Mouse (Mus musculus): ENCODE data around the gene Isx. TPM values are rescaled to one million over a fixed set of nuclear protein-coding genes. Genes with fewer than 3 reads are reported as not detected.

Isx gene
- polyA plus RNA-seq, 1 experiment from 2014 or later = not detected

DNA sequence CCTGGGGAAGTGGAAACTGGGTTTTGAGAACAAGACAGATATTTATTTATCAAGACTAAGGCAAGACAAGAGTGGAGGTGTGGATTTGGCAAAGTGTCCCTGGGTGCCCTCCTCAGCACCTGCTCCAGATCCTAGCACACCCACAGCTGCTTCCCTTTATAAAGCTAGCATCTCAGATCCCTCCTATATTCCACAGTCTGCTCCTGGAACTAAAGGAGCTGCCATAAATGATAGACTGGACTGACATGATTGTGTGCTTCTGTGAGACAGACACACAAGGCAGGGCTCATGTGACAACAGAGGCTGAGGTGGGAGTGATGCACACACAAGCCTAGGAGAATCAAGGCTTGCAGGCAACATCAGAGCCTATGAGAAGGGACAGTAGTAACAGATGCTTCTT is 22.0 kb upstream of the Isx start:
- H3K27me3 ChIP-seq (ENCODE audit: insufficient read depth, low read length) = no peaks in the 10 kb centered on the region
- no peak overlapping the region for H3K27ac ChIP-seq (ENCODE audit: low read depth)
- H3K4me1 ChIP-seq (ENCODE audit: insufficient read depth) = no peaks in the 10 kb centered on the region
- no peak overlapping the region for H3K9ac ChIP-seq (replicated peaks)
- no peak overlapping the region for H3K4me3 ChIP-seq (ENCODE audit: low read depth, low read length)
- DNase-seq (no peak), ATAC-seq (no peak)
- no peaks in the 10 kb centered on the region for H3K36me3 ChIP-seq (replicated peaks; ENCODE audit: insufficient read depth, low read length)
- no peaks in the 10 kb centered on the region for H3K9me3 ChIP-seq (ENCODE audit: low read length)
- TF ChIP-seq EP300 (IDR thresholded peaks at IDR 0.05; ENCODE audit: low read depth) = no peak
- TF ChIP-seq CTCF (IDR thresholded peaks at IDR 0.05; ENCODE audit: low read depth) = no peak
- H3K4me2 ChIP-seq (ENCODE audit: low read depth, low read length) = no peak overlapping the region

DNA sequence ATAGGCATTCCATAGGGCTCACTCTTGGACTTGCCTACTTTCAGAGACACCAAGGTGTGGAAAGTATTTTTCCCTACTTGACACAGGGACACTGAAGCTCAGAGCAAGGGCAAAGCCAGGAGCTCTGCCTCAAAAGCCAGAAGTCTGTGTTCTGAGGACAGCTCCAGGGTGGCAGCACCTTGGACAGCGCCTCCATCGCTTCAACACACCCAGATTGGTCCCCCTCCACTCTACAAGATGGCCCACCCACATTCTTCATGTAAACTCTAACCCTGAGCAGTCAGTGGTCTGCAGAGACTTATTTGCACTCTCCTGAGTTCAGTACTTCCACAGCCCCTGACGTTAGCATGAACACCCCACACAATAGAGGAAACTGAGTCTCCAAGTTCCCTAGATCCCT is 21.1 kb upstream of the Isx start:
- H3K27me3 ChIP-seq (ENCODE audit: insufficient read depth, low read length) = no peaks in the 10 kb centered on the region

DNA sequence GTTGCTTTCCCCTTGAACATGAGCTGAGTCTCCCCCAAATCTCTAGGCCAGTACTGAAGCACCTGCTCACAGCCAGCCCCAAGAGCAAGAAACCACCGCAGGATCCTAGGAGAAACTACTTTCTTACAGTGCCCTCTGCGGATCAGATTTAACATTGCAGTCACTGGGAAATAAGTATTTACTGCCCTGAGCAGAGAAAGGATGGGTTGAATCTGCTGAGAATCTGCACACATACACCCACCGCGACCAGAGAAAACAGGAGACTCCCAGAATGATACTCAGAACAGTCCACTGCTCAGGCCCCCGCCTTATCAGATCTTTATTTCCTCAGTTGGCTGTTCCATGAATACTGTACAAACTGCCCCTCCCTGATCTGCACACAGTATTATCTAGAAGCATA is 19.5 kb upstream of the Isx start:
- no peak overlapping the region for H3K4me3 ChIP-seq (ENCODE audit: low read depth, low read length)
- no peaks in the 10 kb centered on the region for H3K4me1 ChIP-seq (ENCODE audit: insufficient read depth)
- no peak overlapping the region for H3K9ac ChIP-seq (replicated peaks)
- H3K4me2 ChIP-seq (ENCODE audit: low read depth, low read length) = no peak overlapping the region
- no peaks in the 10 kb centered on the region for H3K27me3 ChIP-seq (ENCODE audit: insufficient read depth, low read length)
- DNase-seq = no peak
- no peaks in the 10 kb centered on the region for H3K9me3 ChIP-seq (ENCODE audit: low read length)
- H3K27ac ChIP-seq (ENCODE audit: low read depth) = no peak overlapping the region
- TF ChIP-seq EP300 (IDR thresholded peaks at IDR 0.05; ENCODE audit: low read depth) (no peak), CTCF (IDR thresholded peaks at IDR 0.05; ENCODE audit: low read depth) (peak; percentile 22)
- no peak for ATAC-seq
- 23% methylated on average over 5 of the region's 5 CpGs for WGBS (ENCODE audit: insufficient replicate concordance)
- H3K36me3 ChIP-seq (replicated peaks; ENCODE audit: insufficient read depth, low read length) = no peaks in the 10 kb centered on the region

More for the DNA sequence above, 21.1 kb upstream of the Isx start:
- no peak overlapping the region for H3K9ac ChIP-seq (replicated peaks)
- 13% methylated on average over 3 of the region's 3 CpGs for WGBS (ENCODE audit: insufficient replicate concordance)
- no peaks in the 10 kb centered on the region for H3K36me3 ChIP-seq (replicated peaks; ENCODE audit: insufficient read depth, low read length)
- no peak overlapping the region for H3K4me3 ChIP-seq (ENCODE audit: low read depth, low read length)
- no peak for TF ChIP-seq EP300 (IDR thresholded peaks at IDR 0.05; ENCODE audit: low read depth)
- no peak for TF ChIP-seq CTCF (IDR thresholded peaks at IDR 0.05; ENCODE audit: low read depth)
- DNase-seq = no peak
- H3K27ac ChIP-seq (ENCODE audit: low read depth) = no peak overlapping the region
- no peaks in the 10 kb centered on the region for H3K4me1 ChIP-seq (ENCODE audit: insufficient read depth)
- no peaks in the 10 kb centered on the region for H3K9me3 ChIP-seq (ENCODE audit: low read length)
- no peak overlapping the region for H3K4me2 ChIP-seq (ENCODE audit: low read depth, low read length)
- no peak for ATAC-seq

DNA sequence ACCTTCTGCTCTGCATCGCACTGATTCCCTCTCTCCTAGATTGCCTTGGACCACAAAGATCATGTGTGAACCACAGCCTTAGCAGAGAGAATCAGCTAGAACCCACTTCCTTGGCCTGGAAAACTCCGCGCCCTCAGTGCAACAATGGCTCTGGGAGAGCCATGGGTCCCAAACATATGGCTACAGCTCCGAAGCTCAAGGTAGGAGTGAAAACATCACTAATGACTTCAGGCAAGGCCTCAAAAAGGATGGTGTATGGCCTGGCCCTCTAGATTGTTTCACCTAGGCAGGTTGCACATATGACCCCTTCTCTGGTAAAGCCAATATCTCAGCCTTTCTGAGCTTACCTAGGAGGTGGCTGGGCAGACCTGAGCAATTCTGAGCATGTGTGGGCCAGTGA is 18.2 kb upstream of the Isx start:
- H3K4me1 ChIP-seq (ENCODE audit: insufficient read depth) = no peaks in the 10 kb centered on the region
- no peak overlapping the region for H3K4me3 ChIP-seq (ENCODE audit: low read depth, low read length)
- no peak for DNase-seq

DNA sequence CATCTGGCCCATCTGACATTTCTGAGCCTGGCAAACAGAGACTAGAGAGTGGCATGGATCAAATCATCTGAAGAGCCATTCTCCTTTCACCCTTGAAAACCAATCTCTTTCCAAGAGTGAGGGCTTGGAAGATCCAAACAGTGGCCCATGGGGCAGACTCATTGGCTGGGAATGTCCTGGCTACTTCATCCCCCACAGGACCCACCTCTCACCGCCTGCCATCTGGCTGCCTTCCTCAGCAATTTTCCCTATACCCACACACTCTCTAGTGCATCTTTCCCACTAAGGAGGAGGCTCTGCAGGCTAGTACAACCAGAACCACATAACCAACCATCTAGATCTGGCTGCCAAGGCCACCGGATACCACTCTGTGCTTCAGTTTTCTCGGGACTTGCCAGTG is 17.6 kb upstream of the Isx start:
- Histone ChIP-seq H3K9ac (replicated peaks) (no peak overlapping the region), H3K4me1 (ENCODE audit: insufficient read depth) (no peaks in the 10 kb centered on the region), H3K36me3 (replicated peaks; ENCODE audit: insufficient read depth, low read length) (no peaks in the 10 kb centered on the region), H3K4me3 (ENCODE audit: low read depth, low read length) (no peak overlapping the region), H3K27ac (ENCODE audit: low read depth) (no peak overlapping the region), H3K9me3 (ENCODE audit: low read length) (no peaks in the 10 kb centered on the region), H3K4me2 (ENCODE audit: low read depth, low read length) (no peak overlapping the region), H3K27me3 (ENCODE audit: insufficient read depth, low read length) (no peaks in the 10 kb centered on the region)
- no peak for ATAC-seq
- TF ChIP-seq CTCF (IDR thresholded peaks at IDR 0.05; ENCODE audit: low read depth) (no peak), EP300 (IDR thresholded peaks at IDR 0.05; ENCODE audit: low read depth) (no peak)
- DNase-seq = no peak
- 77% methylated on average over 3 of the region's 3 CpGs for WGBS (ENCODE audit: insufficient replicate concordance)

More for the DNA sequence above, 18.2 kb upstream of the Isx start:
- no peak for ATAC-seq
- TF ChIP-seq EP300 (IDR thresholded peaks at IDR 0.05; ENCODE audit: low read depth) = no peak
- TF ChIP-seq CTCF (IDR thresholded peaks at IDR 0.05; ENCODE audit: low read depth) = no peak
- no peak overlapping the region for H3K27ac ChIP-seq (ENCODE audit: low read depth)
- WGBS (ENCODE audit: insufficient replicate concordance) = 85% methylated on average over 4 of the region's 4 CpGs
- no peak overlapping the region for H3K9ac ChIP-seq (replicated peaks)
- no peaks in the 10 kb centered on the region for H3K36me3 ChIP-seq (replicated peaks; ENCODE audit: insufficient read depth, low read length)
- no peaks in the 10 kb centered on the region for H3K9me3 ChIP-seq (ENCODE audit: low read length)
- H3K4me2 ChIP-seq (ENCODE audit: low read depth, low read length) = no peak overlapping the region
- H3K27me3 ChIP-seq (ENCODE audit: insufficient read depth, low read length) = no peaks in the 10 kb centered on the region

DNA sequence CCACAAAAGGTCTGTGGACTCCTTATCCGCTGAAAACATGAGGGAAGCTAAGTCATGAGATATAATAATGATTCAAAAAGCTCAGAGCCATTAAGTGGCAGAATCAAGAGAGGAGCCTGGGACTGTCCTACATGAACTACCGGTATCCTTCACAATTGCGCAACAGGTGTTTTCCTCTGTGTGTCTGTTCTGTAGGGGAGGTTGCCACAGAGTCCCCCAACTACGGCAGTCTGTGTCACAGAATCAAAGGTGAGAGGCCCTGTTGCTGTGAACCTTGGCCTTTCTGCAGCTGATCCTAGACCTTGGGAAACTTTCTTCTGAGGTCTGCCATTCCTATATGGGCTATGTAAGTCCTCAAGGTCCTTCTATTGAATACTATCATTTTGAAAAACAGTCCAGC is 13.7 kb upstream of the Isx start:
- Histone ChIP-seq H3K27me3 (ENCODE audit: insufficient read depth, low read length) (no peaks in the 10 kb centered on the region), H3K27ac (ENCODE audit: low read depth) (no peak overlapping the region), H3K4me3 (ENCODE audit: low read depth, low read length) (no peak overlapping the region), H3K36me3 (replicated peaks; ENCODE audit: insufficient read depth, low read length) (no peaks in the 10 kb centered on the region), H3K9ac (replicated peaks) (no peak overlapping the region), H3K4me2 (ENCODE audit: low read depth, low read length) (no peak overlapping the region), H3K9me3 (ENCODE audit: low read length) (no peaks in the 10 kb centered on the region), H3K4me1 (ENCODE audit: insufficient read depth) (no peaks in the 10 kb centered on the region)
- peak; percentile 7 for DNase-seq
- ATAC-seq = peak; percentile 53; the same call in 1 of the 2 replicates
- 64% methylated on average over 4 of the region's 4 CpGs for WGBS (ENCODE audit: insufficient replicate concordance)
- no peak for TF ChIP-seq CTCF (IDR thresholded peaks at IDR 0.05; ENCODE audit: low read depth)
- no peak for TF ChIP-seq EP300 (IDR thresholded peaks at IDR 0.05; ENCODE audit: low read depth)

DNA sequence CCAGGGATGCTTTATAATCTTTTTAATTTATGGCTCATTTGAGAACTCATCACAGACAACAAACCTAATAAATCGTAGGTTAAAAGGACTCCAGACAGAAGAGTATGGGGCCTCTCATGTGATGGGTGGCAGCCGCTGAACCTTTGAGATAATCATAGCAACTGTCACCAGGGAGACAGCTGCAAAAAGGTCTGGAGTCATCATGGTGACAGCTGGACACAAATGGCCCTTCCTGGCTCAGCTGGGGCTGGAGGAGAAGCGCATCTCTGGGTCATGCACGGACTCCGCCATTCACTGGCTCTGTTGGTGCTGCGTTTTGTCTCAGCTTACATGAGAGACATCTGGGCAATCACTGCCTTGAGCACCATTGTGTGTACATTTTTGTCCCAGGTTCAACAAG is 12.5 kb upstream of the Isx start:
- DNase-seq (no peak), ATAC-seq (no peak)
- H3K4me2 ChIP-seq (ENCODE audit: low read depth, low read length) = no peak overlapping the region
- H3K36me3 ChIP-seq (replicated peaks; ENCODE audit: insufficient read depth, low read length) = no peaks in the 10 kb centered on the region
- H3K4me1 ChIP-seq (ENCODE audit: insufficient read depth) = no peaks in the 10 kb centered on the region
- WGBS (ENCODE audit: insufficient replicate concordance) = 82% methylated on average over 6 of the region's 6 CpGs
- no peak overlapping the region for H3K9ac ChIP-seq (replicated peaks)
- H3K27ac ChIP-seq (ENCODE audit: low read depth) = no peak overlapping the region
- H3K9me3 ChIP-seq (ENCODE audit: low read length) = no peaks in the 10 kb centered on the region
- TF ChIP-seq CTCF (IDR thresholded peaks at IDR 0.05; ENCODE audit: low read depth) (no peak), EP300 (IDR thresholded peaks at IDR 0.05; ENCODE audit: low read depth) (no peak)
- H3K4me3 ChIP-seq (ENCODE audit: low read depth, low read length) = no peak overlapping the region
- no peaks in the 10 kb centered on the region for H3K27me3 ChIP-seq (ENCODE audit: insufficient read depth, low read length)

Measured in liver, postnatal 0 days (tissue).